ENCODE assay signal across 8 mouse cellular contexts in genomic region chr7:6918267-6918666, GRCm38 (mm10).
DNase-seq lines count a peak whose midpoint lies in the region; ATAC-seq lines count a peak whose summit lies in the region.

No protein-coding gene starts in this region.

- no peaks in the 10 kb centered on the region for H3K9me3 ChIP-seq in embryonic facial prominence, embryonic 11.5 days (replicated peaks; ENCODE audit: control insufficient read depth, low read length)
- no peaks in the 10 kb centered on the region for H3K9me3 ChIP-seq in midbrain, embryonic 13.5 days

- no peak overlapping the region for H3K27ac ChIP-seq in embryonic facial prominence, embryonic 11.5 days (replicated peaks; ENCODE audit: low read depth, low read length)
- peak overlapping the region; percentile 81; the same call in 1 of the 2 replicates for H3K27ac ChIP-seq in midbrain, embryonic 13.5 days

- intact Hi-C loops in left cerebral cortex, postnatal 4 days (cut with DNase I): loop anchor here (5.0 kb wide), 1 partner anchor 186 kb away; the partner anchor contains the start of genes Peg3 and Usp29

- H3K4me1 ChIP-seq in embryonic facial prominence, embryonic 11.5 days (ENCODE audit: control insufficient read depth, insufficient read depth, low read length): peaks cover 3% of the 10 kb centered on the region
- H3K4me1 ChIP-seq in midbrain, embryonic 13.5 days (replicated peaks): peaks cover 48% of the 10 kb centered on the region

- H3K36me3 ChIP-seq in embryonic facial prominence, embryonic 11.5 days (replicated peaks; ENCODE audit: control insufficient read depth, insufficient read depth, low read depth, low read length): no peaks in the 10 kb centered on the region
- H3K36me3 ChIP-seq in midbrain, embryonic 13.5 days: no peaks in the 10 kb centered on the region
- no peaks in the 10 kb centered on the region for H3K36me3 ChIP-seq in splenic B cell, adult 2 months (ENCODE audit: control insufficient read depth, insufficient read depth, low read length, poor library complexity, severe bottlenecking)

- H3K27me3 ChIP-seq in embryonic facial prominence, embryonic 11.5 days (ENCODE audit: control insufficient read depth, insufficient read depth, low read length): no peaks in the 10 kb centered on the region
- H3K27me3 ChIP-seq in midbrain, embryonic 13.5 days: no peaks in the 10 kb centered on the region
- no peaks in the 10 kb centered on the region for H3K27me3 ChIP-seq in splenic B cell, adult 2 months (ENCODE audit: control insufficient read depth, insufficient read depth, low read length, poor library complexity, severe bottlenecking)

- H3K9ac ChIP-seq in embryonic facial prominence, embryonic 11.5 days (replicated peaks; ENCODE audit: low read length): 0 out of 2 replicates have a peak overlapping the region, but pooled peaks have one; percentile 9
- H3K9ac ChIP-seq in midbrain, embryonic 13.5 days (replicated peaks): no peak overlapping the region

- no peak overlapping the region for H3K4me3 ChIP-seq in embryonic facial prominence, embryonic 11.5 days (ENCODE audit: low read depth, low read length)
- H3K4me3 ChIP-seq in midbrain, embryonic 13.5 days (replicated peaks): no peak overlapping the region

- DNase-seq in 3134 (ENCODE audit: extremely low read depth, insufficient read length, low spot score): peak; percentile 6
- peak; percentile 84 for DNase-seq in adrenal gland, postnatal 25 days
- DNase-seq in embryonic facial prominence, embryonic 11.5 days (ENCODE audit: low spot score): peak; percentile 93
- peak; percentile 61 to 91 for DNase-seq in heart, adult 18-20 months
- DNase-seq in kidney, adult 18-20 months: peak; percentile 84
- DNase-seq in left cerebral cortex, postnatal 4 days: peak; percentile 92
- peak; percentile 36 for DNase-seq in splenic B cell, adult 2 months (ENCODE audit: low read depth, low spot score)

- WGBS in embryonic facial prominence, embryonic 11.5 days: 12% methylated on average over 10 of the region's 10 CpGs
- WGBS in midbrain, embryonic 13.5 days: 12% methylated on average over 10 of the region's 10 CpGs

- 0 out of 2 replicates have a peak, but pooled peaks have one; percentile 63 for ATAC-seq in embryonic facial prominence, embryonic 11.5 days (replicated peaks; ENCODE audit: insufficient number of reproducible peaks, low FRiP score, low TSS enrichment, low read depth)
- ATAC-seq in midbrain, embryonic 13.5 days: peak; percentile 59

- no peak overlapping the region for H3K4me2 ChIP-seq in embryonic facial prominence, embryonic 11.5 days (ENCODE audit: low read depth, low read length)
- H3K4me2 ChIP-seq in midbrain, embryonic 13.5 days (replicated peaks): no peak overlapping the region

Comparison
In these comparisons a context has a peak if more than half of its experiments do, and no peak if none do; other contexts are left out.
1. DNase-seq: peak in every context shown above with its lines; median percentile 93 in embryonic facial prominence, embryonic 11.5 days; 92 in left cerebral cortex, postnatal 4 days; 84 in adrenal gland, postnatal 25 days; 84 in kidney, adult 18-20 months; 76 in heart, adult 18-20 months; 36 in splenic B cell, adult 2 months; 6 in 3134.